Mouse (Mus musculus): ENCODE results near the gene Gm20661. TPM values are rescaled to one million over a fixed set of nuclear protein-coding genes. Genes with fewer than 3 reads are reported as not detected.

Gm20661 gene
- total RNA-seq, 1 experiment from 2014 or later = 2.3 TPM

DNA sequence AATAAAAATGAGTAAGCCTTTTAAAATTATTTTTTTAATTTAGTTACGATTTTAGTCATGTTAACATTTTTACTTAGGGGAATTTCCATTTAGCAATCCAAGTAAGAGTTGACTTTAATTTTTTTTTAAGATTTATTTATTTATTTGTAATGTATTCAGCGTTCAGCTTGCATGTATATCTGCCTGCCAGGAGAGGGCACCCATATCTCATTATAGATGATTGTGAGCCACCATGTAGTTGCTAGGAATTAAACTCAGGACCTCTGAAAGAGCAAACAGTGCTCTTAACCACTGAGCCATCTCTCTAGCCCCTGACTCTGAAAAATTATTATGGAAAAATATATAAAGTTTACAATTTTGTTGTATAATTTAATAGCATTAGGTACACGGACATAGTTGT lies 43.7 kb downstream of the Gm20661 start:
- ATAC-seq (replicated peaks in 1 of 2; ENCODE audit: insufficient read depth in 1 of 2, low FRiP score in 2 of 2, low TSS enrichment in 1 of 2, low read depth in 1 of 2, poor library complexity in 2 of 2, severe bottlenecking in 2 of 2) = no peak

- ATAC-seq (replicated peaks in 1 of 2; ENCODE audit: insufficient read depth in 1 of 2, low FRiP score in 2 of 2, low TSS enrichment in 1 of 2, low read depth in 1 of 2, poor library complexity in 2 of 2, severe bottlenecking in 2 of 2) = no peak
Measured at GRCm38 (mm10) chr9:108027867-108028266, 45.0 kb downstream of the Gm20661 start.

GRCm38 (mm10) chr9:108032126-108032525 lies 49.3 kb downstream of the Gm20661 start:
- no peak for ATAC-seq (replicated peaks in 1 of 2; ENCODE audit: insufficient read depth in 1 of 2, low FRiP score in 2 of 2, low TSS enrichment in 1 of 2, low read depth in 1 of 2, poor library complexity in 2 of 2, severe bottlenecking in 2 of 2)

GRCm38 (mm10) chr9:108035331-108036156 lies 52.7 kb downstream of the Gm20661 start:
- ATAC-seq (replicated peaks in 1 of 2; ENCODE audit: insufficient read depth in 1 of 2, low FRiP score in 2 of 2, low TSS enrichment in 1 of 2, low read depth in 1 of 2, poor library complexity in 2 of 2, severe bottlenecking in 2 of 2) = no peak

Other genes with a start within 250 kb of the Gm20661 start
- 309 and 331 TPM in 2 replicates for gene Rbm5, start 212.1 kb upstream of the Gm20661 start, total RNA-seq (2017)
- gene Rbm6, start 109.8 kb upstream of the Gm20661 start, total RNA-seq (2017) = 165 and 170 TPM in 2 replicates
- gene Mon1a, start 94.9 kb upstream of the Gm20661 start, total RNA-seq (2017) = 11.5 and 12.3 TPM in 2 replicates
- 0.25 TPM in 1 of 2 replicates, not detected in the other for gene Mst1r, start 76.2 kb upstream of the Gm20661 start, total RNA-seq (2017)
- not detected in 2 replicates for gene Actl11, start 54.6 kb upstream of the Gm20661 start, total RNA-seq (2017)
- 0.25 and 0.38 TPM in 2 replicates for gene Camkv, start 47.4 kb upstream of the Gm20661 start, total RNA-seq (2017)
- 19.3 and 40.1 TPM in 2 replicates for gene Traip, start 32.9 kb upstream of the Gm20661 start, total RNA-seq (2017)
- 103 and 121 TPM in 2 replicates for gene Uba7, start 7.6 kb upstream of the Gm20661 start, total RNA-seq (2017)
- gene Inka1, start 2.8 kb downstream of the Gm20661 start, total RNA-seq (2017) = 49.9 and 50.4 TPM in 2 replicates
- 3.3 and 3.9 TPM in 2 replicates for gene Cdhr4, start 9.4 kb downstream of the Gm20661 start, total RNA-seq (2017)
- gene Gm20662, start 13.3 kb downstream of the Gm20661 start, total RNA-seq (2017) = 1.6 TPM in 1 of 2 replicates, not detected in the other
- gene Ip6k1, start 19.4 kb downstream of the Gm20661 start, total RNA-seq (2017) = 45.7 and 127 TPM in 2 replicates
- gene Gmppb, start 66.2 kb downstream of the Gm20661 start, total RNA-seq (2017) = 10.8 and 16.2 TPM in 2 replicates
- 1.9 and 3.4 TPM in 2 replicates for gene Amigo3, start 70.1 kb downstream of the Gm20661 start, total RNA-seq (2017)
- gene Mst1, start 97.4 kb downstream of the Gm20661 start, total RNA-seq (2017) = not detected in 2 replicates
- 35.1 and 40.5 TPM in 2 replicates for gene Rnf123, start 100.3 kb downstream of the Gm20661 start, total RNA-seq (2017)
- gene Apeh, start 111.5 kb downstream of the Gm20661 start, total RNA-seq (2017) = 90.6 and 109 TPM in 2 replicates
- gene Bsn, start 207.3 kb downstream of the Gm20661 start, total RNA-seq (2017) = 2.7 and 3.6 TPM in 2 replicates